Mouse (Mus musculus) central nervous system, embryonic 11.5 days (tissue): ENCODE results near the gene Pex3. TPM values are rescaled to one million over a fixed set of nuclear protein-coding genes. Genes with fewer than 3 reads are reported as not detected.

ENCODE experiments used
- polyA plus RNA-seq: library from polyadenylated mRNA; depleted of rRNA; stranded (reverse); fragments of >200 nt; gene quantifications from 2 replicates; pipeline ENCODE4 v1.2.3, GENCODE M21; 2012; rRNA removed

Gene Pex3
- polyA plus RNA-seq = 12.8 and 23.7 TPM in 2 replicates

GRCm38 (mm10) chr10:13552646-13553497, at the start of gene Pex3, which contains the start of gene Adat2:
TSS of gene Pex3 (minus strand) at chr10:13553142.
TSS of gene Adat2 (plus strand) at chr10:13552894.

GRCm38 (mm10) chr10:13499331-13499730, 53.6 kb downstream of the Pex3 start, which contains the start of gene Fuca2:
TSS of gene Fuca2 (plus strand) at chr10:13499540.

Other genes starting within 250 kb of the Pex3 start
- gene Phactr2, start 78.7 kb downstream of the Pex3 start, polyA plus RNA-seq = 10.1 and 14.4 TPM in 2 replicates
- 14.0 and 17.0 TPM in 2 replicates for gene Fuca2, start 53.6 kb downstream of the Pex3 start, polyA plus RNA-seq
- gene Adat2, start 248 bp downstream of the Pex3 start, polyA plus RNA-seq = 9.6 and 10.3 TPM in 2 replicates